Mouse (Mus musculus) intestine, embryonic 15.5 days (tissue): ENCODE results near the gene P2rx5. TPM values are rescaled to one million over a fixed set of nuclear protein-coding genes. Genes with fewer than 3 reads are reported as not detected.

ENCODE experiments used
- ATAC-seq: fragments of 200-750 bp; cut with Nextera tagmentation; 2 replicates; pipeline ENCODE4 v1.8.0; 2017; ENCODE audit warnings: moderate TSS enrichment, moderate library complexity
- H3K27ac ChIP-seq: fragments of 300-500 bp; sonication (generic); 2 replicates; pipeline ENCODE4 v1.5.1; 2015; ENCODE audit warnings: mild to moderate bottlenecking, inconsistent platforms
- H3K27me3 ChIP-seq: fragments of 300-500 bp; sonication (generic); replicated peaks from 2 replicates; pipeline ENCODE4 v1.6.1; 2015; ENCODE audit warnings: inconsistent platforms
- H3K36me3 ChIP-seq: fragments of 300-500 bp; sonication (generic); 2 replicates; pipeline ENCODE4 v1.6.1; 2015; ENCODE audit warnings: inconsistent platforms
- H3K4me1 ChIP-seq: fragments of 300-500 bp; sonication (generic); replicated peaks from 2 replicates; pipeline ENCODE4 v1.6.1; 2015; ENCODE audit warnings: inconsistent platforms
- H3K4me2 ChIP-seq: fragments of 300-500 bp; sonication (generic); replicated peaks from 2 replicates; pipeline ENCODE4 v1.6.1; 2015; ENCODE audit warnings: mild to moderate bottlenecking, inconsistent platforms
- H3K4me3 ChIP-seq: fragments of 300-500 bp; sonication (generic); replicated peaks from 2 replicates; pipeline ENCODE4 v1.5.1; 2015; ENCODE audit warnings: inconsistent platforms
- H3K9ac ChIP-seq: fragments of 300-500 bp; sonication (generic); 2 replicates; pipeline ENCODE4 v1.6.1; 2015; ENCODE audit warnings: inconsistent platforms
- H3K9me3 ChIP-seq: fragments of 300-500 bp; sonication (generic); 2 replicates; pipeline ENCODE4 v1.6.1; 2016; ENCODE audit warnings: inconsistent platforms
- whole genome bisulfite sequencing: fragments of 180-500 bp; shearing (Covaris S2); methylation state at CpG from one replicate; pipeline ENCODE4 v1.1.7; 2015; 5-methylcytosine and 5-hydroxymethylcytosine counted together
- polyA plus RNA-seq: library from polyadenylated mRNA; unstranded; fragments of >200 nt; fragmentation: Nextera tagmentation; extraction: Ambion mirVana; gene quantifications from 2 replicates; pipeline ENCODE4 v1.2.1, GENCODE M21; 2015

The P2rx5 gene
- 0.09 TPM in 1 of 2 replicates, not detected in the other for polyA plus RNA-seq

GRCm38 (mm10) chr11:73159957-73160810, at the start of gene P2rx5:
Gene P2rx5, plus strand, starts transcription at chr11:73160421.
- H3K27me3 ChIP-seq: peaks cover 22% of the 10 kb centered on the region
- H3K9ac ChIP-seq: peak within 1 kb of the TSS; percentile 45; the same call in 1 of the 2 replicates
- peak within 1 kb of the TSS; percentile 42 for H3K4me3 ChIP-seq
- peak within 1 kb of the TSS; percentile 88 for H3K4me2 ChIP-seq
- WGBS: 3% methylated on average over 49 of the region's 49 CpGs
- H3K27ac ChIP-seq: no peak within 1 kb of the TSS
- no peaks in the 10 kb centered on the region for H3K9me3 ChIP-seq
- peaks cover 3% of the 10 kb centered on the region; the same call in 1 of the 2 replicates for H3K4me1 ChIP-seq
- no peaks in the 10 kb centered on the region for H3K36me3 ChIP-seq
- ATAC-seq: peak; percentile 88

- H3K27me3 ChIP-seq: no peaks in the 10 kb centered on the region
- H3K36me3 ChIP-seq: no peaks in the 10 kb centered on the region
- no peak for ATAC-seq
- no peak overlapping the region for H3K27ac ChIP-seq
- no peaks in the 10 kb centered on the region for H3K4me1 ChIP-seq
- no peak overlapping the region for H3K4me2 ChIP-seq
- H3K4me3 ChIP-seq: no peak overlapping the region
- H3K9ac ChIP-seq: no peak overlapping the region
- 70% methylated on average over 6 of the region's 6 CpGs for WGBS
- H3K9me3 ChIP-seq: no peaks in the 10 kb centered on the region
These were observed 48.8 kb upstream of the P2rx5 start for GRCm38 (mm10) chr11:73111414-73111813.

GRCm38 (mm10) chr11:73126495-73126894, 33.7 kb upstream of the P2rx5 start:
- Histone ChIP-seq H3K4me1 (no peaks in the 10 kb centered on the region), H3K9ac (no peak overlapping the region), H3K27me3 (no peaks in the 10 kb centered on the region), H3K36me3 (no peaks in the 10 kb centered on the region), H3K4me3 (no peak overlapping the region), H3K4me2 (no peak overlapping the region), H3K9me3 (no peaks in the 10 kb centered on the region), H3K27ac (no peak overlapping the region)
- WGBS: 87% methylated on average over 6 of the region's 6 CpGs
- no peak for ATAC-seq

- no peaks in the 10 kb centered on the region for H3K9me3 ChIP-seq
These were observed 29.2 kb upstream of the P2rx5 start for GRCm38 (mm10) chr11:73131020-73131419.

GRCm38 (mm10) chr11:73132999-73133398, 27.2 kb upstream of the P2rx5 start:
- 97% methylated on average over 6 of the region's 6 CpGs for WGBS

More at GRCm38 (mm10) chr11:73131020-73131419, 29.2 kb upstream of the P2rx5 start:
- Histone ChIP-seq H3K4me2 (no peak overlapping the region), H3K27ac (no peak overlapping the region), H3K27me3 (no peaks in the 10 kb centered on the region), H3K4me3 (no peak overlapping the region), H3K9ac (no peak overlapping the region), H3K36me3 (peaks cover 9% of the 10 kb centered on the region; the same call in 1 of the 2 replicates), H3K4me1 (peaks cover 3% of the 10 kb centered on the region; the same call in 1 of the 2 replicates)
- 73% methylated on average over 7 of the region's 7 CpGs for WGBS
- no peak for ATAC-seq

GRCm38 (mm10) chr11:73134222-73134621, 26.0 kb upstream of the P2rx5 start:
- WGBS: 86% methylated on average over 5 of the region's 5 CpGs
- H3K36me3 ChIP-seq: peaks cover 9% of the 10 kb centered on the region; the same call in 1 of the 2 replicates
- H3K4me2 ChIP-seq: peak overlapping the region; percentile 29
- ATAC-seq: no peak
- H3K27me3 ChIP-seq: no peaks in the 10 kb centered on the region
- H3K9me3 ChIP-seq: no peaks in the 10 kb centered on the region
- no peak overlapping the region for H3K27ac ChIP-seq
- H3K9ac ChIP-seq: no peak overlapping the region
- no peak overlapping the region for H3K4me3 ChIP-seq
- peaks cover 9% of the 10 kb centered on the region; the same call in 1 of the 2 replicates for H3K4me1 ChIP-seq

More at GRCm38 (mm10) chr11:73132999-73133398, 27.2 kb upstream of the P2rx5 start:
- H3K9me3 ChIP-seq: no peaks in the 10 kb centered on the region
- peaks cover 9% of the 10 kb centered on the region; the same call in 1 of the 2 replicates for H3K36me3 ChIP-seq
- no peak overlapping the region for H3K4me2 ChIP-seq
- H3K4me3 ChIP-seq: no peak overlapping the region
- H3K27me3 ChIP-seq: no peaks in the 10 kb centered on the region
- no peak for ATAC-seq
- H3K9ac ChIP-seq: no peak overlapping the region
- peaks cover 9% of the 10 kb centered on the region; the same call in 1 of the 2 replicates for H3K4me1 ChIP-seq
- no peak overlapping the region for H3K27ac ChIP-seq

- Histone ChIP-seq H3K27me3 (no peaks in the 10 kb centered on the region), H3K4me3 (peak overlapping the region; percentile 78), H3K4me1 (peaks cover 9% of the 10 kb centered on the region; the same call in 1 of the 2 replicates), H3K4me2 (peak overlapping the region; percentile 63), H3K36me3 (peaks cover 9% of the 10 kb centered on the region; the same call in 1 of the 2 replicates), H3K9ac (peak overlapping the region; percentile 58), H3K9me3 (no peaks in the 10 kb centered on the region), H3K27ac (0 out of 2 replicates have a peak overlapping the region, but pooled peaks have one; percentile 18)
- WGBS: 64% methylated on average over 6 of the region's 6 CpGs
- no peak for ATAC-seq
These were observed 23.6 kb upstream of the P2rx5 start for GRCm38 (mm10) chr11:73136587-73136986.

GRCm38 (mm10) chr11:73137116-73137515, 23.1 kb upstream of the P2rx5 start:
- H3K9me3 ChIP-seq: no peaks in the 10 kb centered on the region
- peaks cover 8% of the 10 kb centered on the region; the same call in 1 of the 2 replicates for H3K36me3 ChIP-seq
- WGBS: 15% methylated on average over 11 of the region's 11 CpGs
- 0 out of 2 replicates have a peak overlapping the region, but pooled peaks have one; percentile 18 for H3K27ac ChIP-seq
- peaks cover 9% of the 10 kb centered on the region; the same call in 1 of the 2 replicates for H3K4me1 ChIP-seq
- H3K27me3 ChIP-seq: no peaks in the 10 kb centered on the region
- peak overlapping the region; percentile 78 for H3K4me3 ChIP-seq
- peak overlapping the region; percentile 63 for H3K4me2 ChIP-seq
- peak overlapping the region; percentile 58 for H3K9ac ChIP-seq
- peak; percentile 15 for ATAC-seq

GRCm38 (mm10) chr11:73137591-73138501, 22.4 kb upstream of the P2rx5 start, which contains the start of gene Haspin:
Gene Haspin, minus strand, starts transcription at chr11:73138294.
- H3K4me1 ChIP-seq: peaks cover 9% of the 10 kb centered on the region; the same call in 1 of the 2 replicates
- H3K4me2 ChIP-seq: peak within 1 kb of the TSS; percentile 63
- H3K4me3 ChIP-seq: peak within 1 kb of the TSS; percentile 78
- H3K9me3 ChIP-seq: no peaks in the 10 kb centered on the region
- H3K36me3 ChIP-seq: peaks cover 6% of the 10 kb centered on the region; the same call in 1 of the 2 replicates
- peak within 1 kb of the TSS; percentile 58 for H3K9ac ChIP-seq
- peak; percentile 97 for ATAC-seq
- H3K27ac ChIP-seq: 0 out of 2 replicates have a peak within 1 kb of the TSS, but pooled peaks have one; percentile 5
- no peaks in the 10 kb centered on the region for H3K27me3 ChIP-seq
- under 1% methylated on average over 81 of the region's 84 CpGs for WGBS

- Histone ChIP-seq H3K36me3 (no peaks in the 10 kb centered on the region), H3K4me2 (no peak overlapping the region), H3K4me1 (no peaks in the 10 kb centered on the region), H3K9ac (no peak overlapping the region), H3K4me3 (no peak overlapping the region), H3K27me3 (no peaks in the 10 kb centered on the region), H3K27ac (no peak overlapping the region), H3K9me3 (no peaks in the 10 kb centered on the region)
- no peak for ATAC-seq
- WGBS: 48% methylated on average over 1 of the region's 1 CpGs
These were observed 15.9 kb upstream of the P2rx5 start for GRCm38 (mm10) chr11:73144261-73144681.

- Histone ChIP-seq H3K9me3 (no peaks in the 10 kb centered on the region), H3K36me3 (no peaks in the 10 kb centered on the region), H3K4me2 (no peak overlapping the region), H3K27me3 (no peaks in the 10 kb centered on the region), H3K27ac (no peak overlapping the region), H3K4me3 (no peak overlapping the region), H3K9ac (no peak overlapping the region), H3K4me1 (no peaks in the 10 kb centered on the region)
- WGBS: 62% methylated on average over 11 of the region's 11 CpGs
- ATAC-seq: no peak
These were observed 13.9 kb upstream of the P2rx5 start for GRCm38 (mm10) chr11:73146026-73146974.
